Mouse (Mus musculus) G1E (cell line): ENCODE measurements at regions not wholly inside any gene's neighbourhood (a gene's known extent, or its start where the extent isn't known, plus 50 kb on each side); places are given as distances from the start of the nearest gene placed in this dataset.

Experiments used
- CTCF ChIP-seq: IDR thresholded peaks from 2 replicates; pipeline ENCODE4 v1.5.1; 2012; ENCODE audit warnings: low read depth, low read length, inconsistent platforms, mixed read lengths
- GATA1 ChIP-seq: IDR thresholded peaks from 2 replicates; pipeline ENCODE4 v1.6.1; 2012; ENCODE audit warnings: borderline replicate concordance, low read length, inconsistent platforms, mixed read lengths
- POLR2AphosphoS5 ChIP-seq: IDR thresholded peaks from 2 replicates; pipeline ENCODE4 v1.6.1; 2012; ENCODE audit warnings: low read depth, low read length, inconsistent platforms; ENCODE audit not compliant: insufficient replicate concordance
- TAL1 ChIP-seq: conservative IDR thresholded peaks from 2 replicates; pipeline ENCODE4 v1.6.1; 2012; ENCODE audit warnings: low read depth, low read length, inconsistent platforms, mixed read lengths

GRCm38 (mm10) chr19:14956392-14956791, 358.5 kb upstream of the Tle4 start:
- no peak for TF ChIP-seq CTCF
- TF ChIP-seq GATA1 = no peak
- TF ChIP-seq TAL1 = no peak
- TF ChIP-seq POLR2AphosphoS5 = no peak
